In the genomic region with DNA sequence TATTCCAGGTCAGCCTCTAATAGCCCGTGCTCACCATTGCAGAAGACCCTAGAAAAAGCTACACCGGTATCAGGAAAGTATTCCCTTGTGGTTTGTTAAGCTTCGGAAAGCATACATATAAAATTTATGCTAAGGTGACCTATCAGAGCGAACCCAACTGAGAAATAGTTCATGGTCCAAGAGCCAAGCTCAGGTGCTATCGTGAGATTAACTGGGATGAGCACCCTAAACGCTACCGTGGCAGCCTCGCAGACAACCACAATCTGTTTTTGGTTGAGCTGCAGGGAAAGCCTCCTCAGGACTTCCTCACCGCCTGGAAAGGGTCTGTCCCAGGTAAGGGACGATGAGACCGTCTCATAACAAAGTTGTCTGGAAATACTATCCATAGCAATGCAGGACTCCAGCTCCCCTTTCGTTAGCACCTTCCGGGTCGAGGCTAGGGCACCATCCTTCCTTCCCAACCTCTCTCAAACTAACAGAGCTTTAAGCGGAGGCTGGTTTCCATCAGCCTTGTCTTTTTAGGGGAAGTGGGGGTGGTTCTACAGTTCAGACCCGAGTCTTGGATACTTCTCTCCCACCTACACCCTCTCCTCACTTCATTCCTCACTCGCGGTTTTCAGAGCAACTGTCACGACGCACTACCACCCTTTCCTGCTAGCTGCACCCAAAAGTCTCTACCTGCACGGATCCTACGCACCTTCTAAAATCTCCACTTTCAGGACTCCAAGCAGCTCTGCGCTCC, we compare ENCODE assay signal across 8 mouse cellular contexts. TPM values are rescaled to one million over a fixed set of nuclear protein-coding genes. Genes with fewer than 3 reads are reported as not detected.
A peak's percentile ranks its signal among the peaks of the same experiment; 100 is the strongest.
DNase-seq lines count a peak whose midpoint lies in the region; ATAC-seq and TF ChIP-seq lines count a peak whose summit lies in the region.

No protein-coding gene starts in this region.

- TF ChIP-seq EP300 in ES-Bruce4 (IDR thresholded peaks at IDR 0.05; ENCODE audit: insufficient read depth, low read depth, low read length) = no peak

- no peak for TF ChIP-seq CTCF in kidney, adult 2 months (conservative IDR thresholded peaks at IDR 0.05; ENCODE audit: insufficient read depth, insufficient read length, low read depth, low read length)
- TF ChIP-seq CTCF in ES-Bruce4 (IDR thresholded peaks at IDR 0.05; ENCODE audit: low read depth, low read length) = no peak
- TF ChIP-seq CTCF in intestine, postnatal 0 days (IDR thresholded peaks at IDR 0.05; ENCODE audit: low read depth) = no peak

- H3K4me3 ChIP-seq in kidney, adult 2 months (ENCODE audit: insufficient read depth, low read depth, low read length) = peak overlapping the region; percentile 86
- H3K4me3 ChIP-seq in ES-Bruce4 (ENCODE audit: low read depth, low read length) (peak overlapping the region; percentile 63), myocyte (peak overlapping the region; percentile 40)
- H3K4me3 ChIP-seq in forebrain, embryonic 11.5 days (ENCODE audit: low read depth, low read length) = peak overlapping the region; percentile 80
- H3K4me3 ChIP-seq in intestine, postnatal 0 days (ENCODE audit: low read depth, low read length) = peak overlapping the region; percentile 81

- peak overlapping the region; percentile 98 for H3K4me2 ChIP-seq in forebrain, embryonic 11.5 days (ENCODE audit: low read depth, low read length, severe bottlenecking)
- H3K4me2 ChIP-seq in intestine, postnatal 0 days (replicated peaks; ENCODE audit: low read depth) = peak overlapping the region; percentile 99
- H3K4me2 ChIP-seq in myocyte (ENCODE audit: low read depth) = peak overlapping the region; percentile 92

- 9% methylated on average over 23 of the region's 23 CpGs for WGBS in kidney, adult 2 months
- 10% methylated on average over 23 of the region's 23 CpGs for WGBS in forebrain, embryonic 11.5 days
- WGBS in intestine, postnatal 0 days = 11% methylated on average over 23 of the region's 23 CpGs

- H3K79me2 ChIP-seq in myocyte (ENCODE audit: control insufficient read depth, insufficient read depth) = peaks cover 48% of the 10 kb centered on the region

- peak overlapping the region; percentile 95 for H3ac ChIP-seq in myocyte (ENCODE audit: control insufficient read depth, insufficient read length)

- peaks cover 8% of the 10 kb centered on the region; the same call in 1 of the 2 replicates for H3K4me1 ChIP-seq in kidney, adult 2 months (ENCODE audit: control insufficient read depth, insufficient read depth, low read length)
- no peaks in the 10 kb centered on the region for H3K4me1 ChIP-seq in ES-Bruce4 (ENCODE audit: control insufficient read depth, insufficient read depth, low read length)
- H3K4me1 ChIP-seq in forebrain, embryonic 11.5 days (replicated peaks; ENCODE audit: control insufficient read depth, insufficient read depth, low read length) = peaks cover 9% of the 10 kb centered on the region
- H3K4me1 ChIP-seq in intestine, postnatal 0 days (replicated peaks; ENCODE audit: control insufficient read depth, insufficient read depth, low read length) = peaks cover 10% of the 10 kb centered on the region; the same call in 1 of the 2 replicates

- no peaks in the 10 kb centered on the region for H3K36me3 ChIP-seq in kidney, adult 2 months (ENCODE audit: control insufficient read depth, insufficient read depth, low read length)
- no peaks in the 10 kb centered on the region for H3K36me3 ChIP-seq in ES-Bruce4 (ENCODE audit: control insufficient read depth, insufficient read depth, low read length, poor library complexity, severe bottlenecking)
- H3K36me3 ChIP-seq in forebrain, embryonic 11.5 days (ENCODE audit: control insufficient read depth, insufficient read depth, low read length) = no peaks in the 10 kb centered on the region
- H3K36me3 ChIP-seq in intestine, postnatal 0 days (ENCODE audit: control insufficient read depth, insufficient read depth) = no peaks in the 10 kb centered on the region
- H3K36me3 ChIP-seq in myocyte (ENCODE audit: control insufficient read depth, insufficient read depth) = no peaks in the 10 kb centered on the region

- no peak for TF ChIP-seq POLR2A in kidney, adult 2 months (IDR thresholded peaks at IDR 0.05; ENCODE audit: low read depth, low read length)
- TF ChIP-seq POLR2A in ES-Bruce4 (IDR thresholded peaks at IDR 0.05; ENCODE audit: insufficient read depth, low read length) (no peak), myocyte (IDR thresholded peaks at IDR 0.05; ENCODE audit: insufficient read length, low read depth) (no peak)

- no peak for ATAC-seq in forebrain, embryonic 11.5 days (replicated peaks; ENCODE audit: low FRiP score)
- no peak for ATAC-seq in intestine, postnatal 0 days

- H3K9ac ChIP-seq in ES-Bruce4 (ENCODE audit: low read depth, poor library complexity, severe bottlenecking) = peak overlapping the region; percentile 81
- peak overlapping the region; percentile 87 for H3K9ac ChIP-seq in forebrain, embryonic 11.5 days (ENCODE audit: low read length)
- H3K9ac ChIP-seq in intestine, postnatal 0 days (ENCODE audit: low read depth, low read length) = peak overlapping the region; percentile 81

- H3K9me3 ChIP-seq in ES-Bruce4 (replicated peaks; ENCODE audit: control insufficient read depth, insufficient read depth, low read length, poor library complexity, severe bottlenecking) = no peaks in the 10 kb centered on the region
- H3K9me3 ChIP-seq in forebrain, embryonic 11.5 days (ENCODE audit: control insufficient read depth, low read length) = no peaks in the 10 kb centered on the region
- no peaks in the 10 kb centered on the region for H3K9me3 ChIP-seq in intestine, postnatal 0 days (ENCODE audit: control insufficient read depth)

- no peak overlapping the region for H3K27ac ChIP-seq in kidney, adult 2 months (ENCODE audit: insufficient read depth, low read depth, low read length)
- H3K27ac ChIP-seq in ES-Bruce4 (ENCODE audit: insufficient read depth, low read length) = no peak overlapping the region
- no peak overlapping the region for H3K27ac ChIP-seq in forebrain, embryonic 11.5 days (ENCODE audit: low read depth, low read length)
- no peak overlapping the region for H3K27ac ChIP-seq in intestine, postnatal 0 days (ENCODE audit: low read depth, low read length)

- DNase-seq in kidney, adult 2 months = no peak
- DNase-seq in kidney, postnatal 14 days = no peak
- DNase-seq in forebrain, embryonic 11.5 days (ENCODE audit: low spot score) = no peak
- DNase-seq in Muller cell, postnatal 12 days (ENCODE audit: inconsistent ontology term) = no peak
- DNase-seq in testis, postnatal 14 days (ENCODE audit: low spot score) = no peak

- no peaks in the 10 kb centered on the region for H3K27me3 ChIP-seq in kidney, adult 2 months (replicated peaks; ENCODE audit: control insufficient read depth, insufficient read depth, low read length)
- 0 out of 2 replicates have a peak, but pooled peaks cover 2% of the 10 kb centered on the region for H3K27me3 ChIP-seq in ES-Bruce4 (ENCODE audit: control insufficient read depth, insufficient read depth, low read length, poor library complexity, severe bottlenecking)
- peaks cover 17% of the 10 kb centered on the region; the same call in 1 of the 2 replicates for H3K27me3 ChIP-seq in forebrain, embryonic 11.5 days (ENCODE audit: control insufficient read depth, insufficient read depth, low read length)
- H3K27me3 ChIP-seq in intestine, postnatal 0 days (replicated peaks; ENCODE audit: control insufficient read depth, insufficient read depth, low read length) = no peaks in the 10 kb centered on the region
- no peaks in the 10 kb centered on the region for H3K27me3 ChIP-seq in myocyte (ENCODE audit: control insufficient read depth, insufficient read depth, insufficient read length)

TF ChIP-seq in myocyte, 11 proteins besides CTCF, POLR2A, EP300 and RAD21:
- no peak for TF ChIP-seq USF1 (IDR thresholded peaks at IDR 0.05; ENCODE audit: low read depth)
- TF ChIP-seq TCF3 (IDR thresholded peaks at IDR 0.05; ENCODE audit: insufficient read length, low read depth) = no peak
- no peak for TF ChIP-seq E2F4 (IDR thresholded peaks at IDR 0.05; ENCODE audit: insufficient read depth)
- TF ChIP-seq TCF12 (IDR thresholded peaks at IDR 0.05; ENCODE audit: insufficient read depth, poor library complexity, severe bottlenecking) = no peak
- no peak for TF ChIP-seq CEBPB (IDR thresholded peaks at IDR 0.05; ENCODE audit: insufficient read depth, poor library complexity, severe bottlenecking)
- no peak for TF ChIP-seq POLR2AphosphoS2 (IDR thresholded peaks at IDR 0.05; ENCODE audit: insufficient read length, low read depth)
- no peak for TF ChIP-seq MYOD1 (IDR thresholded peaks at IDR 0.05; ENCODE audit: control insufficient read depth in 1 of 3, insufficient read length in 2 of 3, low read depth in 2 of 3)
- no peak for TF ChIP-seq MYOG (IDR thresholded peaks at IDR 0.05; ENCODE audit: control insufficient read depth in 1 of 3, insufficient read depth in 1 of 3, insufficient read length in 2 of 3, low read depth in 2 of 3)
- TF ChIP-seq REST (IDR thresholded peaks at IDR 0.05; ENCODE audit: insufficient read depth, insufficient read length) = no peak
- no peak for TF ChIP-seq SRF (IDR thresholded peaks at IDR 0.05; ENCODE audit: control insufficient read depth, insufficient read length, low read depth)
- TF ChIP-seq MAX (IDR thresholded peaks at IDR 0.05; ENCODE audit: low read depth) = no peak

RNA-seq across cellular contexts. Expression of a gene that starts 3.0 kb away (rescaled TPM):
- polyA plus RNA-seq in kidney, adult 2 months (2012; rRNA removed) = 4.9 and 5.2 TPM in 2 replicates
- 6.3 and 7.3 TPM in 2 replicates for polyA plus RNA-seq in ES-Bruce4 (2011; ENCODE audit: insufficient read depth, insufficient read length, low read depth, missing spikeins)
- 13.0 and 13.3 TPM in 2 replicates for polyA plus RNA-seq in forebrain, embryonic 11.5 days (2014; fragmentation: Nextera tagmentation; extraction: Ambion mirVana)
- 2.2 and 3.4 TPM in 2 replicates for polyA plus RNA-seq in intestine, postnatal 0 days (2015; fragmentation: Nextera tagmentation; extraction: Ambion mirVana)
- polyA plus RNA-seq in myocyte (2012; fragmentation: generic; extraction: Trizol) = 5.0 TPM

RNA-seq across cellular contexts. Expression of a gene that starts 43.4 kb away (rescaled TPM):
- not detected in 2 replicates for polyA plus RNA-seq in kidney, adult 2 months (2012; rRNA removed)
- polyA plus RNA-seq in ES-Bruce4 (2011; ENCODE audit: insufficient read depth, insufficient read length, low read depth, missing spikeins) (not detected in 2 replicates), myocyte (2012; fragmentation: generic; extraction: Trizol) (not detected)
- polyA plus RNA-seq in forebrain, embryonic 11.5 days (2014; fragmentation: Nextera tagmentation; extraction: Ambion mirVana) = not detected in 2 replicates
- polyA plus RNA-seq in intestine, postnatal 0 days (2015; fragmentation: Nextera tagmentation; extraction: Ambion mirVana) = not detected in 2 replicates
